Mouse (Mus musculus): ENCODE measurements around the gene Eif3k. TPM values are rescaled to one million over a fixed set of nuclear protein-coding genes. Genes with fewer than 3 reads are reported as not detected.

Gene Eif3k
- total RNA-seq, 1 experiment, result 474 TPM

DNA sequence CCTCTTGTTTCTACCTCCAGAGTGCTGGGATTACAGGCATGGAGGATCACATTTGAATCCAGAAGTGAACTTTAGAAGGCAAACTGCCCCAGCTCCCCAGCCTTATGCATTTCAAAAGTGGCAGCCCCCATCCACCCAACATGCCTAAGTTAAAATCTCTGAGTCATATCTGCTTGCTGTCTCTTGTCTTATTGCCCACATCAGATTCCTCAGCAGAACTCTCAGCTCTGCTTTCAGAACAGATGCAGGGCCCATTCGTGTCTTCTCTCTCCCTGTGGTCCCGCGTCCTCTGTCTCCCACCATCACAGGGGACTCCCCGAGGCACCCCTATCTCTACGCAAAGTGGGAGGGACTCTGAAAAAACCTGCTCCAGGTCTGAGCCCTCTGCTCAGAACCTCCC, 44.5 kb upstream of the Eif3k start:
- peaks cover 0 to 22% of the 10 kb centered on the region in 2 experiments; a peak in 2 of 4 replicates for H3K4me1 ChIP-seq (ENCODE audit: control insufficient read depth in 2 of 2, insufficient read depth in 2 of 2, low read length in 2 of 2, poor library complexity in 1 of 2)
- no peak overlapping the region; the same call in 1 of the 2 replicates for H3K27ac ChIP-seq (ENCODE audit: insufficient read depth, low read depth, low read length, poor library complexity, severe bottlenecking)
- no peak overlapping the region; a peak in 1 of 4 replicates for H3K4me3 ChIP-seq (ENCODE audit: insufficient read depth in 1 of 2, low read depth in 1 of 2, low read length in 2 of 2, poor library complexity in 1 of 2, severe bottlenecking in 1 of 2)
- H3K9me3 ChIP-seq (ENCODE audit: control insufficient read depth, insufficient read depth, low read depth, low read length), result no peaks in the 10 kb centered on the region
- in situ Hi-C loops (cut with MboI; ENCODE audit: low sequenced_read_pairs in 2 of 2, unreplicated experiment in 2 of 2), result no loop called here
- DNase-seq (ENCODE audit: low read depth, low spot score), result no peak
- no peak overlapping the region for H3K9ac ChIP-seq (ENCODE audit: insufficient read depth, low read depth, low read length, poor library complexity, severe bottlenecking)
- TF ChIP-seq MAFK (IDR thresholded peaks at IDR 0.05; ENCODE audit: insufficient read depth, low read depth, low read length) (no peak), HCFC1 (IDR thresholded peaks at IDR 0.05; ENCODE audit: borderline replicate concordance, insufficient read depth, low read length) (no peak), ZNF384 (IDR thresholded peaks at IDR 0.05; ENCODE audit: low read depth, low read length) (no peak), ZC3H11A (IDR thresholded peaks at IDR 0.05; ENCODE audit: borderline replicate concordance, low read depth, low read length) (no peak), CHD2 (IDR thresholded peaks at IDR 0.05; ENCODE audit: low read depth, low read length) (no peak)
- H3K36me3 ChIP-seq (ENCODE audit: control insufficient read depth, insufficient read depth, low read length, poor library complexity, severe bottlenecking), result no peaks in the 10 kb centered on the region; the same call in 1 of the 2 replicates

DNA sequence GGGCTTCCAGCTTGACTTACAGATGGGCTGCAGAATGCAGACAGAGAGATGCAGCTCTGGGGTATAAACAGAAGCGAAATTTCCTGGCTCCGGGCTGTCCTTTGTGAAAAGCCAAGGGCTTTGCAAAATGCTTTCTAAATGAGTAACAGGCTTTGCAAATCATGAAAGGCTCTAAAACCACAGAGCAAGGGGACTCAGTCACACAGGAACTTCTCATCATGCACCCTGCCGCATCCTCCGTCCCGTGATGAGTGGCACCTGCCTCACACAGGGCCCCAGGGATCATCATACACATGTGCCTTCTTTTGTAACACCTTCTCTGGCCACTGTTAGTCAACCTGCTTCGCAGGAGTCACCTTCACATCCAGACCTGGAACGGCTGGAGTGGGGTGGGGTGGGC, 43.9 kb upstream of the Eif3k start:
- Histone ChIP-seq H3K27ac (ENCODE audit: insufficient read depth, low read depth, low read length, poor library complexity, severe bottlenecking) (no peak overlapping the region), H3K9ac (ENCODE audit: insufficient read depth, low read depth, low read length, poor library complexity, severe bottlenecking) (no peak overlapping the region), H3K4me3 (ENCODE audit: insufficient read depth in 1 of 2, low read depth in 1 of 2, low read length in 2 of 2, poor library complexity in 1 of 2, severe bottlenecking in 1 of 2) (no peak overlapping the region), H3K9me3 (ENCODE audit: control insufficient read depth, insufficient read depth, low read depth, low read length) (no peaks in the 10 kb centered on the region), H3K4me1 (ENCODE audit: control insufficient read depth in 2 of 2, insufficient read depth in 2 of 2, low read length in 2 of 2, poor library complexity in 1 of 2) (peaks cover 0 to 22% of the 10 kb centered on the region in 2 experiments; a peak in 2 of 4 replicates), H3K36me3 (ENCODE audit: control insufficient read depth, insufficient read depth, low read length, poor library complexity, severe bottlenecking) (no peaks in the 10 kb centered on the region; the same call in 1 of the 2 replicates)
- TF ChIP-seq HCFC1 (IDR thresholded peaks at IDR 0.05; ENCODE audit: borderline replicate concordance, insufficient read depth, low read length), result no peak
- TF ChIP-seq ZNF384 (IDR thresholded peaks at IDR 0.05; ENCODE audit: low read depth, low read length), result no peak
- TF ChIP-seq ZC3H11A (IDR thresholded peaks at IDR 0.05; ENCODE audit: borderline replicate concordance, low read depth, low read length), result no peak
- TF ChIP-seq CHD2 (IDR thresholded peaks at IDR 0.05; ENCODE audit: low read depth, low read length), result no peak
- TF ChIP-seq MAFK (IDR thresholded peaks at IDR 0.05; ENCODE audit: insufficient read depth, low read depth, low read length), result no peak
- no peak for DNase-seq (ENCODE audit: low read depth, low spot score)
- in situ Hi-C loops (cut with MboI; ENCODE audit: low sequenced_read_pairs in 2 of 2, unreplicated experiment in 2 of 2), result no loop called here

DNA sequence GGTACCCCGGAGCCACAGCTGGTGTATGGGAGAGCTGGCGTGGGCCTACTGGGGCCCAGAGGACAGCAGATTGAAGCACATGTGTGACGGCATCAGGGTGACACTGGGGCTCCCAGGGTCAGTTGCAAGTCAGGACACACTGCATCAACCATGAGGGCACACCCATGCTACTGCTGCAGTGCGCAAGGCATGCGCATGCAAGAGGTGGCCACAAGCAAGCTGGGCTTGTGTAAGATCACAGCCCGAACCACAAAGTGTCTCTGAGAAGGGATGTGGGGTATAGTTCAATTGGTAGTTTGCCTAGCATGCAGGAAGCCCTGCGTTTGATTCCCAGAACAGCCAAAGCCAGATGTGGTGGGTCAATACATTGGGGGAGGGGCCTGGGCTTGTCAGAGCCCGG, 41.9 kb upstream of the Eif3k start:
- in situ Hi-C loops (cut with MboI; ENCODE audit: low sequenced_read_pairs in 2 of 2, unreplicated experiment in 2 of 2), result no loop called here
- no peak for DNase-seq (ENCODE audit: low read depth, low spot score)
- H3K27ac ChIP-seq (ENCODE audit: insufficient read depth, low read depth, low read length, poor library complexity, severe bottlenecking), result no peak overlapping the region
- H3K4me1 ChIP-seq (ENCODE audit: control insufficient read depth in 2 of 2, insufficient read depth in 2 of 2, low read length in 2 of 2, poor library complexity in 1 of 2), result peaks cover 1 to 28% of the 10 kb centered on the region in 2 experiments; a peak in 2 of 4 replicates
- H3K9me3 ChIP-seq (ENCODE audit: control insufficient read depth, insufficient read depth, low read depth, low read length), result no peaks in the 10 kb centered on the region
- no peak overlapping the region for H3K9ac ChIP-seq (ENCODE audit: insufficient read depth, low read depth, low read length, poor library complexity, severe bottlenecking)
- no peaks in the 10 kb centered on the region; the same call in 1 of the 2 replicates for H3K36me3 ChIP-seq (ENCODE audit: control insufficient read depth, insufficient read depth, low read length, poor library complexity, severe bottlenecking)
- no peak overlapping the region for H3K4me3 ChIP-seq (ENCODE audit: insufficient read depth in 1 of 2, low read depth in 1 of 2, low read length in 2 of 2, poor library complexity in 1 of 2, severe bottlenecking in 1 of 2)
- TF ChIP-seq ZNF384 (IDR thresholded peaks at IDR 0.05; ENCODE audit: low read depth, low read length), result no peak

DNA sequence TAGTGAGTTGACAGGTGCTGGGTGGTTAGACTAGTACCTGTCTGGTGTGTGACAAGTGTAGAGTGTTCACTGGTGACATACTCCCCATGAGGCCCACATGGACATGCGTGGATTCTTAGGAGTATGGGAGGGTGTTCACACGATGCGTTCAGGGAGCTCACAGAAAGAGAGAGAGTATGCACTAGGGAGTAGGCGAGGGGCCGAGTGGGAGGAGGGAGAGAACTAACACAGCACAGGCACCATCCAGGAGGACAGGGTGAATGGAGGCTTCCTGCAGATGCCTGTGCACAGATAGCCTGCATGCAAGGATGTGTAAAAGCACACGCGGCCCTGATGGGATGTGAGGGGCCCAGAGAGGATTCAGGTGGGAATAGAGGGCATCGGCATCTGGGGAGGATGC, 40.8 kb upstream of the Eif3k start:
- peaks cover 1 to 32% of the 10 kb centered on the region in 2 experiments; a peak in 2 of 4 replicates for H3K4me1 ChIP-seq (ENCODE audit: control insufficient read depth in 2 of 2, insufficient read depth in 2 of 2, low read length in 2 of 2, poor library complexity in 1 of 2)
- H3K9me3 ChIP-seq (ENCODE audit: control insufficient read depth, insufficient read depth, low read depth, low read length), result no peaks in the 10 kb centered on the region
- H3K9ac ChIP-seq (ENCODE audit: insufficient read depth, low read depth, low read length, poor library complexity, severe bottlenecking), result no peak overlapping the region
- in situ Hi-C loops (cut with MboI; ENCODE audit: low sequenced_read_pairs in 2 of 2, unreplicated experiment in 2 of 2), result no loop called here
- DNase-seq (ENCODE audit: low read depth, low spot score), result no peak
- no peaks in the 10 kb centered on the region; the same call in 1 of the 2 replicates for H3K36me3 ChIP-seq (ENCODE audit: control insufficient read depth, insufficient read depth, low read length, poor library complexity, severe bottlenecking)
- no peak overlapping the region for H3K27ac ChIP-seq (ENCODE audit: insufficient read depth, low read depth, low read length, poor library complexity, severe bottlenecking)
- TF ChIP-seq ZNF384 (IDR thresholded peaks at IDR 0.05; ENCODE audit: low read depth, low read length), result no peak
- no peak for TF ChIP-seq MAFK (IDR thresholded peaks at IDR 0.05; ENCODE audit: insufficient read depth, low read depth, low read length)
- no peak for TF ChIP-seq CHD2 (IDR thresholded peaks at IDR 0.05; ENCODE audit: low read depth, low read length)
- no peak for TF ChIP-seq ZC3H11A (IDR thresholded peaks at IDR 0.05; ENCODE audit: borderline replicate concordance, low read depth, low read length)
- no peak for TF ChIP-seq HCFC1 (IDR thresholded peaks at IDR 0.05; ENCODE audit: borderline replicate concordance, insufficient read depth, low read length)
- H3K4me3 ChIP-seq (ENCODE audit: insufficient read depth in 1 of 2, low read depth in 1 of 2, low read length in 2 of 2, poor library complexity in 1 of 2, severe bottlenecking in 1 of 2), result peak overlapping the region in 1 of 2 experiments; percentile 16; a peak in 1 of 4 replicates

Measured in ES-E14 (cell line).